Mouse (Mus musculus): Measurements from ENCODE around the gene Arid1a. TPM values are rescaled to one million over a fixed set of nuclear protein-coding genes. Genes with fewer than 3 reads are reported as not detected.

Gene Arid1a
- polyA plus RNA-seq, 1 experiment from 2014 or later, result 21.2 TPM

DNA sequence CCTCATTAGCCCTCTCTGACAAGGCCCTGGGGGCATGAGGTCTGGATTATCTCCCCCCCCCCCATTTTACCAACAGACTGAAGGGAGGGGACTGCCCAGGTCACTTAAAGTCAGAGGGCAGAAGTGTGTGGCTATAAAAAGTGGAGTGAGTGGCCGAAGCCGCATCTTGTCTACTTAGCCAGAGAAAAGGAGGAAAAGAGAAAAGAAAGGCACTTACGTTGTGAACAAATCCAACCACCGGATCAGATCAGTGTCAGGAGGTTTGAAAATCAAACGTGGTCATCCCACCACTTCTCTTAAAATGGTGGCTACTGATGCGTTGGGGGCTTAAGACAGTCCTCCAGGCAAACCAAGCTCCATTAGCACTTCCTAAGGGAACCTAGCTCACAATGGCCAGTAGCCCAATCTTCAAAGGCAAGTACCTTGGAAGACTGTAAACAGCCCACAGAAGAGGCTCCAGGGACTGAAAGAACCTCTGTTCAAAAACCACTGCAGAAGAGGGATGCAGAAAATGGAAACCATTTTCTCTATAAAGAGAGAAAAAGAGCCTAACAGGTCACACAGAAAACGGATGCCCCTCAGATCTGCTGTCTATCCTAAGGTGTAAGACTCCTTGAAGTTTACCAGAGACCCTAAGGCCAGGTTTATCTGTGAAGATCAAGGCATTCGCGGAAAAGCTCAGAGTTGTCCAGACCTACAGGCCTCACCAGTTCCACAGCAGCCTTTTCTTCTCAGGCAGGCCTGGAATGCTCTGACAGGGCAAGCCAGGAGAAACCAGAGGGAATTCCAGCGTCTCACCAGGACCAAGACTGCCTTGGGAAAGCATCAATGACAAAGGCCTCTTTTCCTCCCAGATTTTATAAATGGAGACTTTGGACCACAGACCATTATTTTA lies 1.5 kb downstream of the Arid1a start:
- H3K9ac ChIP-seq, result peak overlapping the region; percentile 100
- no peaks in the 10 kb centered on the region for H3K9me3 ChIP-seq
- H3K4me3 ChIP-seq, result peak overlapping the region; percentile 100
- peaks cover 28% of the 10 kb centered on the region for H3K4me1 ChIP-seq
- peak overlapping the region; percentile 88 for H3K4me2 ChIP-seq
- no peak for ATAC-seq (ENCODE audit: extremely low read depth, insufficient number of reproducible peaks, low FRiP score, low TSS enrichment)
- no peaks in the 10 kb centered on the region for H3K27me3 ChIP-seq (replicated peaks)
- no peaks in the 10 kb centered on the region for H3K36me3 ChIP-seq
- WGBS, result 21% methylated on average over 10 of the region's 10 CpGs
- H3K27ac ChIP-seq (replicated peaks), result peak overlapping the region; percentile 100

DNA sequence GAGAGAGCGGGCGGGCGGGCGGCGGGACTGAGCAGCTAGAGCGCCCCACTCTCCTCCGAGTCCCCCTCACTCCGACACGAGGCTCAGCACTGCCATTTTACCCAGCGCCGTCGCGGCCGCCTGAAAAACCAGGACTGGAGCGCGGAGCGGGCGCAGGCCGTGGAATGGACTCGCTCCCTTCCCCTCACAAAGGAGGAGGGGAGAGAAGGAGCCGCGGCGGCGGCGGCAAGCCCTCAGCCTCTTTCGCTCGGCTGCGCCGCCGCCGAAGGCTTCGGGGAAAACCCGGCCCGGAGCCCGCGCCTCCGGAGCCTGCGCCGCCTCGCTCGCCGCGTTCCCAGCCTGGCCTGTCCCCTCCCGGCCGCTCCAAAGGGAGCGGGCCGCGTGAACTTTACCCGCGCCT lies 2.3 kb downstream of the Arid1a start:
- 0% methylated on average over 19 of the region's 50 CpGs for WGBS
- peak overlapping the region; percentile 88 for H3K4me2 ChIP-seq

DNA sequence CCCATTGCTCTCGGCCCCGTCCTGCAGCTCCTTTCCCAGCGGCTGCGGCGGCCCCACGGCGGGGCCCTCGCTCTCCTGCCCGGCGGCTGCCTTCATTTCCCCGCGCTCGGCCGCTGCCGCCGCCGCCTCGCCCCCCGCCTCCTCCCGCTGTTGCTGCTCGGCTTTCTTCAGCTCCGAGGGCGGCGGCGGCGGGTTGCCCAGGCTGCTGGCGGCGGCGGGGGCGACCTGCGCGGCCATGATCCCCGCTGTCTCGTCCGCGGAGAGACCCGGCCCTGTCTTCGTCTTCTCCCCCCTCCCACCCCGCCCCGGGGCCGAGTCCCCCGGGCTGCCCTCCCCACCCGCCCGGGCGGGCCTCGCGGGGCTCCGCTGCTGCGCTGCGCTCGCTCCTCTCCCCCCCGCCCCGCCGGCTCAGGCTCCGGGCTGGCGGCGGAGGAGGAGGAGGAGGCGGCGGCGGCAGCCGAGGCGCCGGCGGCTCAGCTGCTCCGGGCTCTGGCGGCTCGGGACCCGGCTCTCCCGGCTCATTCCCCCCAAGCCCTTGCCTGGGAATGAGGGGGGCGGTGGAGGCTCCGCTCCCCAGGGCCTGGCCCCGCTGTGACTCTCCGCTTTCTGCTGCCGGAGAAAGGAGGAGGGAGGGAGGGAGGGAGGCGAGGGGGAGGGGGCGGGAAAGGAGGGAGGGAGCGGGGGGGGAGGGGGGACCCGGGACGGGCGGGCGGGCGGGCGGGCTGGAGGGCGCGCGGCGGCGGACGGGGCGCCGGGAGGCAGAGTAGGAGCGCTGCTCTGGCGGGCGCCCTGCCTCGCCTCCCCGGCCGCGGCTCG lies 3.0 kb downstream of the Arid1a start:
- Histone ChIP-seq H3K4me3 (peak overlapping the region; percentile 100), H3K9me3 (no peaks in the 10 kb centered on the region), H3K4me2 (peak overlapping the region; percentile 88), H3K9ac (peak overlapping the region; percentile 100), H3K4me1 (peaks cover 44% of the 10 kb centered on the region), H3K36me3 (peaks cover 10% of the 10 kb centered on the region), H3K27me3 (replicated peaks) (no peaks in the 10 kb centered on the region), H3K27ac (replicated peaks) (peak overlapping the region; percentile 100)
- WGBS, result under 1% methylated on average over 55 of the region's 99 CpGs
- peak; percentile 26 for ATAC-seq (ENCODE audit: extremely low read depth, insufficient number of reproducible peaks, low FRiP score, low TSS enrichment)

More for the DNA sequence above, 2.3 kb downstream of the Arid1a start:
- ATAC-seq (ENCODE audit: extremely low read depth, insufficient number of reproducible peaks, low FRiP score, low TSS enrichment), result peak; percentile 74
- no peaks in the 10 kb centered on the region for H3K9me3 ChIP-seq
- no peaks in the 10 kb centered on the region for H3K27me3 ChIP-seq (replicated peaks)
- peak overlapping the region; percentile 100 for H3K9ac ChIP-seq
- H3K27ac ChIP-seq (replicated peaks), result peak overlapping the region; percentile 100
- H3K4me1 ChIP-seq, result peaks cover 37% of the 10 kb centered on the region
- H3K4me3 ChIP-seq, result peak overlapping the region; percentile 100
- peaks cover 4% of the 10 kb centered on the region for H3K36me3 ChIP-seq

GRCm38 (mm10) chr4:133752449-133753374 lies 3.9 kb downstream of the Arid1a start:
- no peak for ATAC-seq (ENCODE audit: extremely low read depth, insufficient number of reproducible peaks, low FRiP score, low TSS enrichment)
- H3K9ac ChIP-seq, result peak overlapping the region; percentile 100

DNA sequence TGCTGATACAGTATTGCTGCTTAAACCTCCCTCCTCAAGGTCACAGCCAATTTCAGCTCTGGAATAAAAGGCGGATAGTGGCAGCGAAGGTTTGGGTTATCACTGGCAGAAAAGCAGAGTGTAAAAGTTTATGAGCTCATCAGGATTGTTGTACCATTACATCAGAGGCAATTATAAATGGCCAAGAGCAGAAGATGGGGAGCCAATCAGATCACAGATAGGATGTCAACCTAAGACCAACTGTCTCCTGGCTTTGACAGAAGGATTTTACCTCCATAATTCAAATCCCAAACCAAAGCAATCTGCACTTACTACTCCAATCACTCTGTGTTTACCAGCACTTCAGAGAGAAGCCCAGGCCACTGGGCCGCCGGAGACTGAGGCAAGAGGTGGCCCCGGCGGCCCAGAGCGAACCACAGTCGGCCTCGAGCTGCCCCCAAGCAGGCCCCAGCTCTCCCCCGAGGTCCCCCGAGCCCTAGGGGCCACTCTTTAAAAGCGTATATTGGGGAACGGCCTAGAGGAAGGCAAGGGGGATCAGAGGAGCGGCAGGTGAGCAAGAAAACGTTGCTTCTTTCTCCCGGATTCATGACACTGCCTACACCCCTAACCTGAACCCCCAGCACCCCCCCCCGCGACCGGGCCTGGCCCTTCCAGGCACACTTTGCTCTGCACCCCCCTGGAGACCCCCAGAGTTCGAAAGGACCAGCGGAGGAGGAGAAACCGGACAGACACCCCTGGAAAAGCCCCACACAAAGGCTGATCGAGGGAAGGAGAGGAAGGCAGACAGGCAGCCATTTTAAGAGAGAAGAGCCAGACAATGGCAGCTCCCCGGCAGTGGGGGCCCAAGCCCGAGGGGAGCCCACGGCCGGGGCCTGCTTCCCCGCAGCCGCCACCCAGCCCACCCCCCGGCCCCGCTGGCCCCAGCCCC lies 4.8 kb downstream of the Arid1a start:
- peaks cover 60% of the 10 kb centered on the region for H3K4me1 ChIP-seq

More at GRCm38 (mm10) chr4:133752449-133753374, 3.9 kb downstream of the Arid1a start:
- H3K4me1 ChIP-seq, result peaks cover 52% of the 10 kb centered on the region
- no peaks in the 10 kb centered on the region for H3K27me3 ChIP-seq (replicated peaks)
- no peaks in the 10 kb centered on the region for H3K9me3 ChIP-seq
- H3K4me3 ChIP-seq, result peak overlapping the region; percentile 100
- peak overlapping the region; percentile 88 for H3K4me2 ChIP-seq
- H3K27ac ChIP-seq (replicated peaks), result peak overlapping the region; percentile 100
- H3K36me3 ChIP-seq, result peaks cover 18% of the 10 kb centered on the region
- WGBS, result under 1% methylated on average over 107 of the region's 121 CpGs

GRCm38 (mm10) chr4:133750184-133750775 lies 6.3 kb downstream of the Arid1a start:
- H3K4me1 ChIP-seq, result peaks cover 64% of the 10 kb centered on the region
- no peak for ATAC-seq (ENCODE audit: extremely low read depth, insufficient number of reproducible peaks, low FRiP score, low TSS enrichment)
- peak overlapping the region; percentile 100 for H3K27ac ChIP-seq (replicated peaks)

More for the DNA sequence above, 4.8 kb downstream of the Arid1a start:
- peak overlapping the region; percentile 100 for H3K9ac ChIP-seq
- WGBS, result under 1% methylated on average over 30 of the region's 31 CpGs
- H3K9me3 ChIP-seq, result no peaks in the 10 kb centered on the region
- H3K27ac ChIP-seq (replicated peaks), result peak overlapping the region; percentile 100
- H3K4me2 ChIP-seq, result peak overlapping the region; percentile 88
- H3K36me3 ChIP-seq, result peaks cover 23% of the 10 kb centered on the region
- H3K4me3 ChIP-seq, result peak overlapping the region; percentile 100
- no peak for ATAC-seq (ENCODE audit: extremely low read depth, insufficient number of reproducible peaks, low FRiP score, low TSS enrichment)
- no peaks in the 10 kb centered on the region for H3K27me3 ChIP-seq (replicated peaks)

GRCm38 (mm10) chr4:133735282-133735681 lies 21.3 kb downstream of the Arid1a start:
- 0 out of 2 replicates have a peak overlapping the region, but pooled peaks have one; percentile 40 for H3K9ac ChIP-seq
- no peaks in the 10 kb centered on the region for H3K27me3 ChIP-seq (replicated peaks)
- no peak for ATAC-seq (ENCODE audit: extremely low read depth, insufficient number of reproducible peaks, low FRiP score, low TSS enrichment)
- no peak overlapping the region for H3K4me3 ChIP-seq
- no peak overlapping the region for H3K4me2 ChIP-seq
- peaks cover 76% of the 10 kb centered on the region for H3K4me1 ChIP-seq
- H3K9me3 ChIP-seq, result no peaks in the 10 kb centered on the region
- peaks cover 30% of the 10 kb centered on the region for H3K36me3 ChIP-seq
- H3K27ac ChIP-seq (replicated peaks), result no peak overlapping the region
- WGBS, result 82% methylated on average over 3 of the region's 3 CpGs

More at GRCm38 (mm10) chr4:133750184-133750775, 6.3 kb downstream of the Arid1a start:
- Histone ChIP-seq H3K9ac (peak overlapping the region; percentile 100), H3K9me3 (no peaks in the 10 kb centered on the region), H3K27me3 (replicated peaks) (no peaks in the 10 kb centered on the region), H3K36me3 (peaks cover 29% of the 10 kb centered on the region), H3K4me2 (peak overlapping the region; percentile 88), H3K4me3 (peak overlapping the region; percentile 100)
- 33% methylated on average over 7 of the region's 7 CpGs for WGBS

- Histone ChIP-seq H3K27me3 (replicated peaks) (no peaks in the 10 kb centered on the region), H3K27ac (replicated peaks) (peak overlapping the region; percentile 88), H3K9me3 (no peaks in the 10 kb centered on the region), H3K9ac (peak overlapping the region; percentile 74), H3K4me2 (peak overlapping the region; percentile 69), H3K36me3 (peaks cover 12% of the 10 kb centered on the region), H3K4me1 (peaks cover 99% of the 10 kb centered on the region), H3K4me3 (peak overlapping the region; percentile 33)
- 0 out of 2 replicates have a peak, but pooled peaks have one; percentile 5 for ATAC-seq (ENCODE audit: extremely low read depth, insufficient number of reproducible peaks, low FRiP score, low TSS enrichment)
Observed at GRCm38 (mm10) chr4:133730122-133730521, 26.4 kb downstream of the Arid1a start.

DNA sequence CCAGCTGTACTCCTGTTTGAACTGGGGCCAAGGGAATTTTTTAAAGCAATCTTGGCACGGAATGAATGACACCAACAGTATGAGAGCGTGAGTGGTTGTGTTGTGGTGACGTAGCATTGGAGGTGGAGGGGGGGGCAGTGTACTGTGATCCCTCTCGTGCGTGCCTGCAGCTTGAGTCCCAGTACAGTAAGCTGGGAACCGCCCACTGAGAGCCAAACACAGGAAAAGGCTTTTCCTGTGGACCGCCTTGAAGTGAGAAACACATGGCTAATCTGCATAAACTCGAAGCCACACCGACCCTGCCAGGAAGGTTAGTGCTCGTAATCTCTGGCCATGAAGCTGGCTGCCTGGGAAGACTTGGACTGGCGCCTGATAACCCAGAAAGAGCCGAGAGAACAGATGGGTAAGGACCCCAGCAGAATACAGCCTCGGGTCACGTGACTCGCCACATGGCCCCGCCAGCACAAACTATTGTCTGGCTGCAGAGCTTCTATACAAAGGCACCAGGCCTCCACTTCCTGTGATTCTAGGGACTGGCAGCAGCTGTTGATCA lies 27.0 kb downstream of the Arid1a start:
- peaks cover 9% of the 10 kb centered on the region; the same call in 1 of the 2 replicates for H3K36me3 ChIP-seq
- peaks cover 99% of the 10 kb centered on the region for H3K4me1 ChIP-seq
- peak overlapping the region; percentile 88 for H3K27ac ChIP-seq (replicated peaks)
- peak; percentile 86 for ATAC-seq (ENCODE audit: extremely low read depth, insufficient number of reproducible peaks, low FRiP score, low TSS enrichment)
- peak overlapping the region; percentile 74 for H3K9ac ChIP-seq
- H3K27me3 ChIP-seq (replicated peaks), result no peaks in the 10 kb centered on the region
- peak overlapping the region; percentile 69 for H3K4me2 ChIP-seq
- H3K9me3 ChIP-seq, result no peaks in the 10 kb centered on the region
- peak overlapping the region; percentile 33 for H3K4me3 ChIP-seq
- under 1% methylated on average over 16 of the region's 16 CpGs for WGBS
